Mouse (Mus musculus): ENCODE measurements at regions not wholly inside any gene's neighbourhood (a gene's known extent, or its start where the extent isn't known, plus 50 kb on each side); places are given as distances from the start of the nearest gene placed in this dataset.

DNA sequence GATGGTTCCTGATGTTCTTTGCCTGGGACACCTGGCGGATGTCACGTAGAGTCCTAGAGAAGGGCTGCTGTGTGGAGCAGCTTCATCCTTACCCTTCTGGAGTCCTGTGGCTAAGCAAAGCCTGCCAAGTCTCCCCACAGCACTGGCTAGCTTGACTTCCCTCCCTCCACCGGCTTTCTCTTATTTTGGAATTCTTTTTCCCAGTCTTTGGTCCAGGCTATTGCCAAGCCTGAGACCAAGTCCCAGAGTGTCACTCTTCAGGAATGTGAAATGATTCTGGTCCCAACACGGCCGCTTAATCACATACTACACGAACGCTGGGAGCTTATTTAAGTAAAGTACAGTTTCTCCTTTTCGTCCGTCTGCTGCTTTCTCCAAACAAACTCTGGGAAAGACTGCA is 146.4 kb downstream of the Fndc1 start:
- 75% methylated on average over 9 of the region's 9 CpGs for WGBS
- DNase-seq (ENCODE audit: low read depth, low spot score) = no peak

DNA sequence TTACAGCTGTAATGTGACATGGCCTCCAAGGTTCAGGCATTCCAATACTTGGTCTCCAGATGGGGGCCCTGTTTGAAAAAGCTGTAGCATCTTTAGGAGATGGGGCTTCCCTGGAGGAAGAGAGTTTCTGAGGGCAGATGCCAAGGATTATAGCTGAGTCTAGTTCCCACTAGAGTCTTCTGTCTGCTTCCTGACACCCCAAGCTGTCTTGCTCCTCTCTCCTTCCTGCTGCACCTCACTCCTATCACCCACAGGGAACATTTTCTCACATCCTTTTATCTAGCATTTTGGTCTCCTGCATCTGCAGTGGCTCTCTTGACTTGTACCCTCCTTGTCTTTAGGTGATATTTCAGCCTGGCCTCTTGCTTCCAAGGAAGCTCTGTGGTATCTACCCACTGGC is 147.3 kb downstream of the Fndc1 start:
- DNase-seq (ENCODE audit: low read depth, low spot score) = no peak

GRCm38 (mm10) chr17:7678898-7679297 is 148.2 kb downstream of the Fndc1 start:
- 68% methylated on average over 9 of the region's 9 CpGs for WGBS

GRCm38 (mm10) chr17:7677796-7678195 is 149.3 kb downstream of the Fndc1 start:
- 90% methylated on average over 7 of the region's 7 CpGs for WGBS
- DNase-seq (ENCODE audit: low read depth, low spot score) = no peak

More at GRCm38 (mm10) chr17:7678898-7679297, 148.2 kb downstream of the Fndc1 start:
- no peak for DNase-seq (ENCODE audit: low read depth, low spot score)

DNA sequence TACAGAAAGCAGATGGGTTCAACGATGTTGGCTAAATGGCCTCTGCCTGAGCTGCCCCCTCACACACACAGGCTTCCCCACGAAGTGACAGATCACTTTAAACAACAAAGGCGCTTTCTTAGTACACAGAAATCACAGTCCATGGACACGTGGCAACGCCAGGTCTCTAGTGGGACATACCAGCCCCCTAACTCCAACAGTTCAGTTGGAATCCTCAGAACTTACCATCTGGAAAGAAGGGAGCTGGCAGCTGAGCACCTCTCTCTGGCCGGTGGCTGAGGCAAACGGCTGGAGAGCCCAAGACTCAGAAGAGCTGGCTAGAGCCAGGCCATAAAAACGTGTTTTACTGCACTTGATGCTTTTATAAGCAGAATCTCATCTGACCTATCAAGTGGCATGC is 149.8 kb downstream of the Fndc1 start:
- 54% methylated on average over 8 of the region's 8 CpGs for WGBS
- DNase-seq (ENCODE audit: low read depth, low spot score) = no peak

GRCm38 (mm10) chr17:7676776-7677175 is 150.3 kb downstream of the Fndc1 start:
- 84% methylated on average over 2 of the region's 2 CpGs for WGBS
- DNase-seq (ENCODE audit: low read depth, low spot score) = no peak

GRCm38 (mm10) chr17:7674511-7674910 is 152.6 kb downstream of the Fndc1 start:
- 81% methylated on average over 2 of the region's 2 CpGs for WGBS
- DNase-seq (ENCODE audit: low read depth, low spot score) = no peak

GRCm38 (mm10) chr17:7667826-7668225 is 159.3 kb downstream of the Fndc1 start:
- no peak for DNase-seq (ENCODE audit: low read depth, low spot score)
- 55% methylated on average over 3 of the region's 3 CpGs for WGBS

DNA sequence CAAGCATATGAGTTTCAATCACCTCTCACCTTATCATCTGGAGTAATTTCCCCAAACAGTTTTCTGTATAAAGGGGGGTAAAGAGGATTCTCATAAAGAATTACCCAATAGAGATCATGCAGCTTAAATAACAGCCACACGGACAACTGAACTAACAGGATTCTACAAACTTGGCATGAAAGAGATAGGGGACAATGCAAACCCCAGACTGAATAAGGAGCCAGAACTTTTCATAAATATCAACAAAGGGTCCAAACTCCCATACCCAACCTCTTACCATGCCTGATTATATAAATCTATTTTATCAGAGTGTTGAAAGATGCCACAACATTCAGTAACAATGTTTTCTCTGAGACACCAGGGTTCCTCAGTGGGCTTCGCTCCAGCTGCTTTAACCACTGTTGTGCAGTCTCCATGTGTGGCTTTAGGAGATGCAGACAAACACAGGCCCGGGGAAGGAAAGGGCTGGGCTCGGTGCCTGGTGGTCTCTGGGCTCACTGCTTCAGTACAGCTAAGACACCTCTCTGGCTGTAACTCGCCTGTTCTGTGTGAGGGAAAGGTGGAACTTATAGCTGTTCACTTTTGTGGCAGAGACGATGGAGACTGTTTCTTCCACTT is 160.2 kb downstream of the Fndc1 start:
- 74% methylated on average over 6 of the region's 6 CpGs for WGBS
- DNase-seq (ENCODE audit: low read depth, low spot score) = no peak

- DNase-seq (ENCODE audit: low read depth, low spot score) = no peak
- 62% methylated on average over 5 of the region's 5 CpGs for WGBS
Observed at GRCm38 (mm10) chr17:7666207-7666606, 160.9 kb downstream of the Fndc1 start.

- WGBS = 22% methylated on average over 3 of the region's 3 CpGs
- no peak for DNase-seq (ENCODE audit: low read depth, low spot score)
Observed at GRCm38 (mm10) chr17:7665686-7666085, 161.4 kb downstream of the Fndc1 start.

DNA sequence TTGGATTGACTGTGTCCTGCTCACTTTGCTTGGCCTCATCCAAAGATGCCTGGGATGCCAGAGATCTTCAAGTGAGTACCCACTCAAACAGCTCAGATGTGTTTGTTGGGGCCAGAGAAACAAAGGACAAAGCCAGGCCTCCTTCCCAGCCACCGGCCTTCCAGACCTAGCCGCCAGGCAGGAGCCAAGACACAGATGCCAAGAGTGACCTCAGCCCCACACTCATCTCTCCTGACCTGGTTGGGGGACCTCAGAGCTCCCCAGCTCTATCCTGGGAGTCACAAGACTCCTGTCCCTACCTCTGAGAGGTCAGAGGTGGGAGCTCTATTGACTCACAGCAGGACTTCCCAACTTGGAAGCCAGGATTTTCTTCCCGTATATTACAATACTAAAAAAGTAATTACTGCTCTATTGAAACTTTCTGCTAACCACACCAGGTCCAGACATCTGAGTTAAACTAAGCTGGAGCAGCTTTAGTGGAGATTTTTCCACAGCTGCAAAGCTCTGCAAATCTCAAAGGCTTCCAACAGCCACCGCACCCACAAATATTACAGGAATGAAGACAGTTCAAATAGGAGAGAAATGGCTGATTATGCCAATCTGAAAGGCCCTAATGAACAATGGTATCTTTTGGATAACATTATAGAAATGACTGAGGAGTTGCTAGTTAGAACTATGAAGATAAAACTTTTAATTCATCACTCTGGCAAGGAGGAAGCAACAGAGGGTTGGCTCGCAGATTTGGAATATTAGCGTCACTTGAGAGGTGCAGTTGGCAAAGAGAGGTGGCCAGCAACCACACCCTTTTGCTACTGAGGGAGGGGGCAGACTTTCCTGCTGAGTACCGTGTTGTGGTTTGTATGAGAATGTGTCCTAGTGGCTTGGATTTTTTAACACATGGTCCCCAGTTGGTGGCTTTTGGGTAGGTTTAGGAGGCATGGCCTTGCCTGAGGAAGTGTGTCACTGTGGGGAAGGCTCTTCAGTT is 162.9 kb downstream of the Fndc1 start:
- 67% methylated on average over 7 of the region's 7 CpGs for WGBS
- DNase-seq (ENCODE audit: low read depth, low spot score) = no peak

GRCm38 (mm10) chr17:7656503-7656902 is 170.6 kb downstream of the Fndc1 start:
- DNase-seq (ENCODE audit: low read depth, low spot score) = no peak
- 53% methylated on average over 1 of the region's 1 CpGs for WGBS

- 70% methylated on average over 6 of the region's 6 CpGs for WGBS
- no peak for DNase-seq (ENCODE audit: low read depth, low spot score)
Observed at GRCm38 (mm10) chr17:7655966-7656365, 171.1 kb downstream of the Fndc1 start.

DNA sequence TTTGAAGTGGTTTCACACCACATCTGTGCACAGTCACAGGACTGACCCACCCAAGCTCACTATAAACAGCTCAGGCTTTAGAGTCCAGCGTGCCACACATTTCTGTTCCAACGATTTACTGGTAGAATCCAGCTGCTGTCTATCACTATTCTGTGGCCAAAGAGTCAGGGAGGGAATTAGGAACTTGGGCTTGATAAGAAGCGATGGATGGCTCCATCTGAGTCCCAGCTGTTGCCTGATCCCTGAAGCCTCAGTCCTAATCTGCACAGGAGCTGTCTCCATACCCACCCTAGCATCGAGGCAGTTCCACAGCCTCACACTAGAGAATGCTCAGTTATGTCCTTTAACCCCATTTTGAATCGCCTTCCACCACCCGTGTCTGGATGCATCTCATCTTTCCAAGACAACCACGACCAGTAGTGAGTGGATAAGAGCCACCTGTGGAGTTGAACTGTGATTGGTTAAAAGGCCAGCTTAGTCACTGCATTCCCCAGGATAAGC is 173.0 kb downstream of the Fndc1 start:
- WGBS = 56% methylated on average over 7 of the region's 7 CpGs

GRCm38 (mm10) chr17:7652037-7652436 is 175.1 kb downstream of the Fndc1 start:
- WGBS = 62% methylated on average over 1 of the region's 1 CpGs
- no peak for DNase-seq (ENCODE audit: low read depth, low spot score)

More for the DNA sequence above, 173.0 kb downstream of the Fndc1 start:
- no peak for DNase-seq (ENCODE audit: low read depth, low spot score)

- DNase-seq (ENCODE audit: low read depth, low spot score) = no peak
- WGBS = 77% methylated on average over 4 of the region's 4 CpGs
Observed at GRCm38 (mm10) chr17:7650417-7650816, 176.7 kb downstream of the Fndc1 start.

DNA sequence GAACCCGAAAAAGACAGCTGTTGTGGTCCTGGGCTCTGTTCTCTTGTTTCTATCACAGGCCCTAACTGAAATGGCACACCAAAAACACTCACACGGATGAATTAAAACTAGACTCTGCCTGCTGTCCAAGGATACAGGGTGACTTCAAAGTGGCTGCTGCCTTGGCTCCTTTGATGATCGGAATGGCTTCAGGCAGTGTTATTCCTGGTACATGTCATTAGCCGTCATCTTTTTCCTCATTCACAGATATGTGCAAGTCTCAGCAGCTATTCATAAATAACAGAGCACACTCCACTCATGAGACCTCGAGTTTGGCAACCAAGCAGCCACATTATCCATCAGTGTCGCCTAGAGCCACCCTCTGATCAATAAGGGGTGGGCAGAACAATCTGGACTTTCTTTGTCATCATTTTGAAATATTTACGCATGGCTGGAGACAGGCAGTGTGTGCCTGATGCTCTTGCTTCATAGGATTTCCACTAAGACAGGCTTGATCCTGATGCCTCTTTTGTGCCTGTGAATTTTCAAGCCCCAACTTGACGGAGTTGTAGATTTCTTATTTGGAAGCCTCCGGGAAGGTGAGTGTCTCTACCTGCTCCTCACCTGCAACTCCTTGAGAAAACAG is 182.1 kb downstream of the Fndc1 start:
- no peak for DNase-seq (ENCODE audit: low read depth, low spot score)
- WGBS = 70% methylated on average over 9 of the region's 9 CpGs

DNA sequence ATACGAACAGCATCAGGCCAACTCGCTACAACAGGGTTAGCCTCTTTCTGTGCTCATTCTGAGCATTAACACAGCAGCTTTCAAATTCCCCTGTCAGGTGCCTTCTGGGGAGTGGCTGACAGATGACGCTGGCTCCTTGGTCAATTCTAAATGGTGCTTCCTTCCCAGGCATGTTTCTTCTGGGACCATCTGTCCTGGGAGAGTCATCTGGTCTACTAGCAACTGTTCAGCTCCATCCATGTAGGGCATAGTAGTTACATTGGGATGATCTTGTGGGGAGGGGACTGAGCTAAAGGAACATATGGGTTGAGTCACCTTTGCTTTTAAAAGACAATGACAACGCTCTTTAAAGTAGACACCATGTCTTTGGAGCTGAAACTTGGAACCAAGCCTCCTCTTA is 183.5 kb downstream of the Fndc1 start:
- WGBS = 83% methylated on average over 4 of the region's 4 CpGs
- no peak for DNase-seq (ENCODE audit: low read depth, low spot score)

DNA sequence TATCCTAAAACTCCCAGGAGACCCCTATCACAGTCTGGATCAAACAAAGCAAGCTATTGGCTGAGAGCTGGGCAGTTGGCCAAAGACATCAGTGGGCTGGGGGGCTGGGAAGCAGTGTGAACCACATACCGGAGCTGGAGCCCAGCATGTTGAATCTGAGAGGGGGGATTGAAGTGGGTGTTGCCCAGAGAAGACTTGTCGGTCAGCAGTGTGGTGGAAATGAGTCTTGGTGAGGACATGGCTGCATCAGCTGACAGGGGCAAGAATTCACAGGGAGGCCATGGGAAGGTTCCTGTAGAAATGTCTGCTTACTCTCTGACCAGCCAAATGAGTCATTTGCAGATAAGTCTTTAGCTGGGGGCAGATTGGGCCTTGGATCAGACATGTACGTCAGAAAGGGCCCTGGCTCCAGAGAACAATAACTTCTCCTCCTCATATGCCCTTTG is 184.6 kb downstream of the Fndc1 start:
- 35% methylated on average over 3 of the region's 3 CpGs for WGBS

More for the DNA sequence above, 184.6 kb downstream of the Fndc1 start:
- no peak for DNase-seq (ENCODE audit: low read depth, low spot score)

Measured in large intestine, adult 2 months (tissue).